Mouse (Mus musculus) hindbrain, embryonic 16.5 days (tissue): ENCODE measurements around the gene Ttc21a. TPM values are rescaled to one million over a fixed set of nuclear protein-coding genes. Genes with fewer than 3 reads are reported as not detected.

Experiments
- ATAC-seq: fragments of 200-750 bp; cut with Nextera tagmentation; 2 replicates; pipeline ENCODE4 v1.8.0; 2017; ENCODE audit warnings: moderate TSS enrichment, moderate library complexity
- H3K27ac ChIP-seq: fragments of 300-500 bp; sonication (generic); 2 replicates; pipeline ENCODE4 v1.5.1; 2014; ENCODE audit warnings: low read depth, mild to moderate bottlenecking, control low read depth, low read length, moderate library complexity
- H3K27me3 ChIP-seq: fragments of 300-500 bp; sonication (generic); replicated peaks from 2 replicates; pipeline ENCODE4 v1.6.1; 2014; ENCODE audit warnings: low read length; ENCODE audit not compliant: control insufficient read depth, insufficient read depth
- H3K36me3 ChIP-seq: fragments of 300-500 bp; sonication (generic); 2 replicates; pipeline ENCODE4 v1.6.1; 2014; ENCODE audit warnings: mild to moderate bottlenecking, low read length, moderate library complexity, mixed read lengths; ENCODE audit not compliant: control insufficient read depth, insufficient read depth
- H3K4me1 ChIP-seq: fragments of 300-500 bp; sonication (generic); 2 replicates; pipeline ENCODE4 v1.6.1; 2014; ENCODE audit warnings: low read depth, low read length; ENCODE audit not compliant: control insufficient read depth, insufficient read depth
- H3K4me2 ChIP-seq: fragments of 300-500 bp; sonication (generic); 2 replicates; pipeline ENCODE4 v1.6.1; 2014; ENCODE audit warnings: mild to moderate bottlenecking, low read length, control low read depth, moderate library complexity
- H3K4me3 ChIP-seq: fragments of 300-500 bp; sonication (generic); 2 replicates; pipeline ENCODE4 v1.5.1; 2014; ENCODE audit warnings: mild to moderate bottlenecking, low read length, control low read depth, moderate library complexity
- H3K9ac ChIP-seq: fragments of 300-500 bp; sonication (generic); 2 replicates; pipeline ENCODE4 v1.6.1; 2014; ENCODE audit warnings: low read depth, mild to moderate bottlenecking, control low read depth, low read length, moderate library complexity
- H3K9me3 ChIP-seq: fragments of 300-500 bp; sonication (generic); 2 replicates; pipeline ENCODE4 v1.6.1; 2014; ENCODE audit warnings: mild to moderate bottlenecking, low read length, moderate library complexity; ENCODE audit not compliant: control insufficient read depth
- WGBS: fragments of 180-500 bp; shearing (Covaris S2); extraction: QIAGEN DNeasy Blood & Tissue Kit; methylation state at CpG from one replicate; pipeline ENCODE4 v1.1.7; 2014; 5-methylcytosine and 5-hydroxymethylcytosine counted together
- polyA plus RNA-seq: library from polyadenylated mRNA; unstranded; fragments of >200 nt; fragmentation: Nextera tagmentation; extraction: Ambion mirVana; gene quantifications from 2 replicates; pipeline ENCODE4 v1.2.1, GENCODE M21; 2015

Ttc21a gene
- polyA plus RNA-seq, 1 experiment from 2014 or later = 1.1 TPM

DNA sequence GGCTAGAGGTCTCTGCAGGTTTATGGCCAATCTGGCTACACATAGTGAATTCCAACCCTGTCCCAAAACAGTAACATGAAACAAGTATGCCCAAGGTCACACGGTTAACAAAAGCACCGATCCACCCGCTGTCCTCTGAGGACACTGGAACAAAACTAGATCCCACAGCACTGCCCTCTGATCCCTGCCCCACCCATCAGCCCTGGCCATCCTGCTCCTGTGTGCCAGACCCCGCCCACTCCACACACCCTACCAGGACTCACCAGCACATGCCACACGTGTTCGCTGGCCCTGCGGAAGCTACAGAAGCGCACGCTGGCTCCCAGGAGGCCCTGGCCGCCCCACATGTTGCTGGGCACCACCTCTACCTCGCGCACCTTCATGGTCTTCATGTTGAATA, 5.0 kb upstream of the Ttc21a start:
- Histone ChIP-seq H3K4me1 (peaks cover 6% of the 10 kb centered on the region), H3K27ac (no peak overlapping the region), H3K4me2 (no peak overlapping the region), H3K9ac (no peak overlapping the region), H3K4me3 (no peak overlapping the region), H3K9me3 (no peaks in the 10 kb centered on the region), H3K36me3 (peaks cover 14% of the 10 kb centered on the region), H3K27me3 (no peaks in the 10 kb centered on the region)
- ATAC-seq = no peak
- 89% methylated on average over 12 of the region's 12 CpGs for WGBS

DNA sequence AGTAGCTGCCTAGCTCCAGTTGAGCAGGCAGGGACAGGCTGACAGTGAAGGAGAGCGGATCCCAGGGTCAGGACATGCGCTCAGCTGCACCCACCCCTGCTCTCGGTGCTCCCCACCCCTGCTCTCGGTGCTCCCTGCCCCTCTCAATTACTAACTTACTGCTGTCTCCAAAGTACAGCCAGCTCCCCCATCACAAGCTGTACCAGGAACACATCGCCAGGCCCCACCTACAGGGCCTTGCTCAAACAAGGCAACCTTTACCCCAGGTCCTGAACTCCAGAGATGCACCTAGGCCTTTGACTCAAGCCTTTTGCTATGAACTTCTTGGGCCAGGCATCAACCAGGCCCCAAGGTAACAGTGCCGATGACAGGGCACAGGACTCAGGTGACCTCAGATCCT, 3.7 kb upstream of the Ttc21a start:
- H3K27ac ChIP-seq = no peak overlapping the region
- H3K4me1 ChIP-seq = peaks cover 10% of the 10 kb centered on the region
- no peak overlapping the region for H3K4me3 ChIP-seq
- H3K4me2 ChIP-seq = no peak overlapping the region
- WGBS = 98% methylated on average over 6 of the region's 6 CpGs
- H3K36me3 ChIP-seq = 0 out of 2 replicates have a peak, but pooled peaks cover 6% of the 10 kb centered on the region
- H3K9me3 ChIP-seq = no peaks in the 10 kb centered on the region
- H3K9ac ChIP-seq = no peak overlapping the region
- no peaks in the 10 kb centered on the region for H3K27me3 ChIP-seq
- no peak for ATAC-seq

DNA sequence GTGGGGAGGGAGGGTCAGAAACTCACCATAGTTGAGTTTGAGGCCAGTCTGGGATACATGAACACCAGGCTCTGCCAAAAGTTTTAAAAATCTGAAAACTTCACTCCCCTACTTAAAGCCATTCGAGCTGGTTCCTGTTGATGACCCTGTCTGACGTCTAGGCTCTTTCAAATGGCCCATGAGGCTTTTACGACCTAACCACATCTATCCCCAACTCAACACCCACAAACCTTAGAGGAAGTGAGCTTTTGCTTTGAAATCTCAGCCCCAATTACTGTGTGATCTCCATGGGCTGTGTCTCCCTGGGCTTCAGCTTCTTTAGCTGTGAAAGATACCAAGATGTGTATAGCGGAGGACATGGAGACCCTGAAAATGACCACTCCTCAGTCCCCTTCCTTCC, 1.1 kb downstream of the Ttc21a start:
- Histone ChIP-seq H3K9ac (no peak overlapping the region), H3K4me3 (no peak overlapping the region), H3K4me1 (peaks cover 10% of the 10 kb centered on the region), H3K27me3 (no peaks in the 10 kb centered on the region), H3K4me2 (no peak overlapping the region), H3K36me3 (no peaks in the 10 kb centered on the region), H3K9me3 (no peaks in the 10 kb centered on the region), H3K27ac (no peak overlapping the region)
- no peak for ATAC-seq
- WGBS = 79% methylated on average over 4 of the region's 4 CpGs

DNA sequence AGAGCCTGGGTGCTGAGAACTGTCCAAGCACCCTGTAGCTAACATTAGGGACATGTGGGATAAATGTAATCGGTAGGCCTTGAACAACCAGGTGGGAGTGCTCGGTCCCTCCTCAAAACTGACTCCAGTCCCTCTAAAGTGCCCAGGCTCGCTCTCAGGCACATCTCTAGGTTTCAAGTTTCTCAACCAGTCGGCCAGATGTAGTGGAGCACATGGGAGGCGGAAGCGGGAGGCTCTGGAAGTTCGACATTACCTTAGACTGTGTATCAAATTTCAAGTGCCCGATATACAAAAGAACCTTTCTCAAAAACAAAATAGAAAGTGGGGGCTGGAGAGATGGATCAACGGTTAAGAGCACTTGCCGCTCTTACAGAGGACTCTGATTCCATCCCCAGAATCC, 2.2 kb downstream of the Ttc21a start:
- Histone ChIP-seq H3K9ac (no peak overlapping the region), H3K4me3 (no peak overlapping the region), H3K27ac (no peak overlapping the region), H3K4me2 (no peak overlapping the region), H3K9me3 (no peaks in the 10 kb centered on the region), H3K27me3 (no peaks in the 10 kb centered on the region), H3K36me3 (no peaks in the 10 kb centered on the region), H3K4me1 (peaks cover 10% of the 10 kb centered on the region)
- no peak for ATAC-seq
- 82% methylated on average over 10 of the region's 10 CpGs for WGBS

DNA sequence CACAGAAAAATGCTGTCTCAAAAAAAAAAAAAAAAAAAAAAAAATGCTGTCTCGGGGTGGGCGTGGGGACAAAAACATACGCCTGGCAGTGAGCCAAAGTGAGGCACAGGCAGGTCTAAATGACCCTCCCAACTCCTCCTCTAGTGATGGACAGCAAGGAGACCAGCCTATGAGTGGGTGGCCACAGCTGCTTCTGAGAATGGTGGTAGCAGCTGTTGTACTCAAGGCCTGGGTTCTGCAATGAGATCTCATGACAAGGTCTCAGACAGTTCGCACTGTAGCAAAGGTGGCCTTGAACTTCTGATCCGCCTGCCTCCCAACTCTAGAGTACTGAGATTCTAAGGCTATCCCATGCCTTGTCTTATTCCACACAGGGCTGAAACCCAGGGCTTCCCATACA, 4.0 kb downstream of the Ttc21a start:
- ATAC-seq = no peak
- Histone ChIP-seq H3K27ac (no peak overlapping the region), H3K36me3 (no peaks in the 10 kb centered on the region), H3K9ac (no peak overlapping the region), H3K27me3 (no peaks in the 10 kb centered on the region), H3K4me3 (no peak overlapping the region), H3K4me1 (peaks cover 7% of the 10 kb centered on the region), H3K9me3 (no peaks in the 10 kb centered on the region), H3K4me2 (no peak overlapping the region)
- WGBS = 72% methylated on average over 5 of the region's 5 CpGs

DNA sequence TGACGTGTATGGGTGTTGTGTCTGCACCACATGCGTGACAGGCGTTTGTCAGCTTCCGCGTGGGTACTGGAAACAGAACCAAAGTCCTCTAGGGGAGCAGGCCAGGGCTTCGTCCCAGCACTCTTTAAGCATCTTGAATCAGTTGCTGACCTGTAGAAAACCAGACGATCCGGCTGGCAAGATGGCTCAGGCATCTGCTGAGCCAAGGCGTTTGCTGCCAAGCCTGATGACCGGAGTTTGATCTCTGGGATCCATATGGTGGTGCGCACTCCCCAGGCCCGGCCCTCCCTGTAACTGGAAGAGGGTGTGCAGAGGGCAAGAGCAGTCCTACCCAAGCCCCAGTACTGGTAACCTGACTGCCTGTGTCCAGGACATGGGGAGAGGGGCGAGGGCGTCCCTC, 4.5 kb downstream of the Ttc21a start:
- no peak for ATAC-seq
- Histone ChIP-seq H3K4me2 (no peak overlapping the region), H3K36me3 (no peaks in the 10 kb centered on the region), H3K4me3 (no peak overlapping the region), H3K4me1 (peaks cover 5% of the 10 kb centered on the region), H3K9me3 (no peaks in the 10 kb centered on the region), H3K27ac (no peak overlapping the region), H3K27me3 (no peaks in the 10 kb centered on the region), H3K9ac (no peak overlapping the region)
- WGBS = 80% methylated on average over 14 of the region's 14 CpGs

DNA sequence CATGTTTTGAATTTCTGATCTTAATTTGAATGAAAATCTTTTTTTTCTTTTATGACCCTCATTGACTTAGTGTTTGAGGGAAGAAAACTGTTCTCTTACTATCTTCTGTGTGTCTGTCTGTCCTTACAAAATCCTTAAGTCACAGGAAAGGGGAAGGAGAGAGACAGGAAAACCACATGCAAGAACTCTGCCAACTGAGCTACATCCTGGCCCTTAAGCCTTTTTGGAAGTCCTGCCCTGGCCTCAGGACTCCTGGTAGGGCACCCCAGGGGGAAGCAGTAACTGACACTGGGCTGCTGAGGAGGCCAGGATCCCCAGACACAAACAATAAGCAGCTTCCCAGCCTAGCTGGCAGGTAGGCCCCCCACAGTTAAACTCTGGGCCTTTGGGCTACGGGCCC, 5.9 kb downstream of the Ttc21a start:
- no peak overlapping the region for H3K4me2 ChIP-seq
- no peaks in the 10 kb centered on the region for H3K4me1 ChIP-seq
- no peak overlapping the region for H3K9ac ChIP-seq
- H3K36me3 ChIP-seq = no peaks in the 10 kb centered on the region
- WGBS = 53% methylated on average over 1 of the region's 1 CpGs
- no peaks in the 10 kb centered on the region for H3K27me3 ChIP-seq
- H3K4me3 ChIP-seq = no peak overlapping the region
- H3K27ac ChIP-seq = no peak overlapping the region
- H3K9me3 ChIP-seq = no peaks in the 10 kb centered on the region
- ATAC-seq = no peak

DNA sequence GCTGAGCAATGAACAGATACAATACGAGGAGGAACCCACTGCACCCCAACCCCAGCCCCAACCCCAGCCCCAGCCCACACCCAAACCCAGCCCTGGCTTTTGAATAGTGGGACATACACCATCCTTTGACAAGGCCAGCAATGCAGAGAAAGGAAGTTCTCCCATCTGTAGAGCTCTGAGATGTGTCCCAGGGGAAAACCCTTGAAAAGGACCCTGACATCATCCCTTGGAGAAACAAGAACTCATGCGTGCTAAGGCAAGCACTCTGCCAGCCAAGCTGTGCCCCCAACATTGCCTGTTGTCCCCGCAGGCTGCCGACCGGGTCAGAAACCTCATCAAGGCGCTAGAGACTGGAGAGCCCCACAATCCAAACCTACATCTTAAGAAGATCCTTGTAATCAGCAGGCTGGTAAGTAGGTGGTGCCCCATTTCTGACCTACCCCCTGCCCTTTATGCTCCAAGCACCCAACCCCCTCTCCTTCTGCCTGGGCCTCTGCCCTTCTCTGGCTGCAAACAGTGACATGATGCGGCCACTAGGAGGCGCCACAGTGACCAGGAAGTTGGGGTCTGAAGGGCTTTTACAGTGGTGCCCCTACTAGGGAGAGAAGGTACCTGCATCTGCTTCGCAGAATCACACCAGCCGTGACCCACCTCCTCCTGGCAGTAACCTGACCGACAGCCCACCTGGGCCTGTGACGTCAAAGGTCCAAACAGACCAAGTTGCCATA, 7.9 kb downstream of the Ttc21a start:
- no peak for ATAC-seq
- WGBS = 69% methylated on average over 12 of the region's 12 CpGs
- no peaks in the 10 kb centered on the region for H3K27me3 ChIP-seq
- H3K9me3 ChIP-seq = no peaks in the 10 kb centered on the region
- H3K4me2 ChIP-seq = no peak overlapping the region
- H3K36me3 ChIP-seq = no peaks in the 10 kb centered on the region
- H3K27ac ChIP-seq = no peak overlapping the region
- H3K9ac ChIP-seq = no peak overlapping the region
- H3K4me1 ChIP-seq = no peaks in the 10 kb centered on the region
- H3K4me3 ChIP-seq = no peak overlapping the region

DNA sequence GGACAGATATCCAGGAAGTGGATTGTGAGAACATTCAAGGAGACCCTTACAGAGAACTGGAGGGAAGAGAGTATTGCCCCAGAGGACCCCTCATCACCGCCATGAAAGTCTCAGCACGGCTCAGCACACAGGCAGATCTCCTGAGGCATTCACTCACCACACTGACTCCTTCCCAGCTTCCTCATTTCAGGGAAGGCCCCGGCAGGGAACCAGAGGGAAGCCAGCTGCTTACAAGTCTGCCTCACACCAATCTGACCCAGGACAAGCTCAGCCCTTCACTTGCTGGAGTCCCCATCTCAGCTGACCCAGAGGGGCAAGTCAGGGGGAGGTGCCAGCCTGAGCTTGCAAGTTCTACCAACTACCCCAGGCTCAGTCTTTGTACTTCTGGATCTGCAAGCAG, 11.4 kb downstream of the Ttc21a start:
- Histone ChIP-seq H3K36me3 (no peaks in the 10 kb centered on the region), H3K4me1 (no peaks in the 10 kb centered on the region; the same call in 1 of the 2 replicates), H3K27ac (no peak overlapping the region), H3K4me2 (no peak overlapping the region), H3K9ac (no peak overlapping the region), H3K9me3 (no peaks in the 10 kb centered on the region), H3K27me3 (no peaks in the 10 kb centered on the region), H3K4me3 (no peak overlapping the region)
- no peak for ATAC-seq
- 69% methylated on average over 3 of the region's 3 CpGs for WGBS
